Mouse (Mus musculus): ENCODE data around the gene Elk4.

The Elk4 gene

DNA sequence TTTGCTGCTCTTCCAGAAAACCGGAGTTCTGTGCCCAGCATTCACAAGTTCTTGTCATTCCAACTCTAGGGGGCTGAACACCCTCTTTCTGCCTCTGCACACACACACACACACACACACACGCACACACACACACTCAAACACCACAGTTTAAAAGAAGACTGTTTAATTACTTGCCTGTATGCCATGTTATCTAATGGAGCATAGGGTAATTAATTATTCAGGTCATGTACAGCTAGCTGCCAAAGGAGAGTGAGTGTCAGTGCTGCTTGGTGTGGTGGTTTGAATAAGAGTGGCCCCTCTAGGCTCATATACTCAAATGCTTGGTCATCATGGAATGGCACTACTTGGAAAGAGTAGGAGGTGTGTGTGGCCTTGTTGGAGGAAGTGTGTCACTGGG, 23.6 kb upstream of the Elk4 start:
- DNase-seq (ENCODE audit: low spot score in 2 of 2): no peak

DNA sequence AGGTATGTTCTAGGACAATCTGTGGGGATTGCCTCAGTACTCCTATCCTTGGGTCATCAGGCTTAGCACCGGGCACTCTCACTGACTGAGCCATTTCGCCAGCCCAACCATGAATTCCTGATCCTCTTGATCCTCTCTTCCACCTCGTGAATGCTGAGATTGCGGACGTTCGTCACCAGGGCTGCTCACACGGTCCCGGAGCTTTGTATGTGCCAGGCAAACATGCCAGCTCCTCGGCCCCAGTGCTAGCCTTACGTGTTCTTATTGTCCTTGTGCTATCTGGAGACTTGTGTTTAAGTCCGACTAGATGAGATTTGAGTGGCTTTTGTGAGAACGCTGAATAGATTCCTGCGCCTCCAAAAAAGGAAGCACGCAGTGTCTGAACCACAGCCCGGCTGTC, 20.0 kb upstream of the Elk4 start:
- no peak for DNase-seq (ENCODE audit: low spot score in 2 of 2)

DNA sequence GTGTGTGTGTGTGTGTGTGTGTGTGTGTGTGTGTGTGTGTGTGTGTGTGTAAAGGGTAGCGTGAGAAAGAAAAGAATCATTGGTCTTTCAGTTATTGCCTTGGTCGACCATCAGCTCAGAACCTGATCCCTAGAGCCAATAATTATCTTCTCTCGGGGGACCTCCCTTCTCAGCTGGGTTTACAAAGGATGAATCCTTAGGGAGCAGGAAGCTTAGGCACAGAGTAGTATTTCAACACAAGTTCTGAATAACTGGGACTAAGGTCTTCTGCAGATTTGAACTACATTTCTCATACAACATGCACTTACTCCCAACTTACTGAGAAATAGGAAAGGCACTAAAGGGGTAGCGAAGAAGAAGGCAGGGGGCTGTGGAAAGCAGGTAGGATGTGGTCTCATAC, 17.9 kb upstream of the Elk4 start:
- DNase-seq (ENCODE audit: low spot score in 2 of 2): no peak

DNA sequence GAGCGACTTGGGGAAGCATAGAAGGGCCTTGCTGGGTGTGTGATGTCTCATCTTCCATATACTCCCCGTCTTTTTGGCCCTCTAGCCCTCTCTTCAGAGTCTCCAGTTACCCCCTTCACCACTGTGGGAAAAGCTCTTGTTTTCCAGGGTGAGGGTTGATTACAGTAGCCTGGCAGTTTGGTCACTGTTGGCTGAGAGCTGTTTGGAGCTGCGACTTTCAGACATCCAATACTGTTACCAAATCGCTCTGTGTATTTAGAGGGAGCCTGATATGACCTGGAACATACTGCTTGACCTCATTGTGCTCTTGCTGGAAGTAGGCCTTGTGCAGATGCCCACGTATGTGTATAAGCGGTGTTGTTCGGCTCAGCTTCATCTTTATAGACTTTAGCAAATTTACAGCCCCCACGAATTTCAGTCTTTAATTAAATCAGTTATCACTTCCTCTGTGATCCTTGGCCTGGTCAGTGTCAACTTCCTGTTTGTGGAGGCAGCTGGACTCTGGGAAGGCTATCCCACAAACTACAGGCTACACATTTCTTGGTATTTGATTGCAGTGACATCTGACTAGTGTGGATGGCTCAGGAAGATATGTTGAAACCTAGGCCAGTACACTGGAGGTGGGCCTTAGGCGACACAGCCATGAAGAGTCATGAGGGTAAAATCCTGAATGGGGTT, 17.2 kb upstream of the Elk4 start:
- no peak for DNase-seq (ENCODE audit: low spot score in 2 of 2)

DNA sequence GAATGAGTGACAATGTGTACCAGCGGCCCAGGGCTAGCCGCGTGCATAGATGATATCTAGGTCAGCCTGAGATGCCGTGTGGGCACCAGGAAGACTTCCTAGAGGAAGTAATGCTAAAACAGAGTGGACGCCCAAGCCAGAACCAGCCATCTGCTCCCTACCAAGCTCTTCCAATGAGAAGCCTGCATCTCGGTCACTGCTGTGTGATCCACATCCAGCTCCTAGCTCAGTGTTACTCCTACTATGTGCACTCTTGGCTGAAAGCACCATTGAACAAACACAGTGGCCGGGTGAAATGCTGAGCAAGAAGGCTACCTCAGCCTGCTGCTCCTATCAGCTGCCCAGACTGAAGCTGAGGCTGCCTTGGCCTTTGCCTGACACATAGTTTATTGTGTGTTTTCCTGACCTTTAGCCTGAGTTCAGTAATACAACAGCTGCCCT, 14.8 kb upstream of the Elk4 start:
- no peak for DNase-seq (ENCODE audit: low spot score in 2 of 2)

DNA sequence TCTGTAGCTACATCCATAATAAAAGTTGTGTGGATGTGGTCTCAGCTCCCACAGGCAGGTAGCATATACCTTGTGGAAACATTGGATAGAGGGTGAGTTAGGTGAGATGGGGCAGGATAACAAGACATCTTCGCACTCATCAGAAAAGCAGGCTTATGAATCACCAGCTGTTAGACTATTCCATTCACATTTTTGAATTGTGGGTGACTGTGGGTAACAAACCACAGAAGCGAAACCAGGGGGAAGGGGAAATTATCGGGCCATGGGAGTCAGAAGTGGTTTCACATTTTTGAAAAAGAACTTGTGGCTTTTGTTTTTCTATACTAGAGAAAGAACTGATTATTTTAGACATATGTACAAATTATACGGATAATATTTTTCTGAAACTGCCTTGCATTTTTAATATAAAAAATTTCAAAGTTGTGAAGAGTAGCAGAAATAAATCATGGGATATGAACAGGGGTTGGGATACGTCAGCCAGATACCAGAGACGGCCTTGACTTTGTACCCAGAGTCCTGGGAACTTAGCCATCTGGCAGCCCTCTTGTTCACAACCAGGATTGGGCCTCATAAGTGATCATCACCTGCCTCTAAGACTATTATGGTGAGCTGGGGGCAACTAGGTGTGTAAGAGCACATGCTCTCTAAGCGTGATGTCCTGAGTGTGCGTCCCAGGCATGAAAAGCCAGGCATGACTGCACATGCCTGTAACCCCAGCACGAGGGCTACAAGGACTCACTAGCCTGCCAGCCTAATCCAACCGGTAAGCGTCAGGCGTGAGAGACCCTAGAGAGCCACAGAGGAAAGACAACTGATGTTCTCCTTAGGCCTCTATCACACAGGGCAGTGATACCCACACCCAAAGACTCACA, 14.0 kb upstream of the Elk4 start:
- no peak for DNase-seq (ENCODE audit: low spot score in 2 of 2)

DNA sequence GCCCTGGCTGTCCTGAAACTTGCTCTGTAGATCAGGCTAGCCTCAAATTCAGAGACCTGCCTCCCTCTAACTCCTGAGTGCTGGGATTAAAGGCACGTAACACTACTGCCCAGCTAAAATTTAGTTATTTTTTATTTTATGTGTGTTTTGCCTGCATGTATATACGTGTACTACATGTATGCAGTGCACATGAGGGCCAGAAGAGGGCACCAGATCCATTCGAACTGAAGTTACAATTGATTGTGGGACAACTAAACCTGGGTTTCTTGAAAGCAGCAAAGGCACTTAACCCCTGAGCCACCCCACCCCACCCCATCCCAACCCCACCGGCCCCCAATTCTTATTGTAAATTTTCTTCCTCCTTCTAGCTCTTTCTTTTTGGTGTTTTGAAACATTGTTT, 12.3 kb upstream of the Elk4 start:
- DNase-seq (ENCODE audit: low spot score in 2 of 2): peak; percentile 42 to 67

DNA sequence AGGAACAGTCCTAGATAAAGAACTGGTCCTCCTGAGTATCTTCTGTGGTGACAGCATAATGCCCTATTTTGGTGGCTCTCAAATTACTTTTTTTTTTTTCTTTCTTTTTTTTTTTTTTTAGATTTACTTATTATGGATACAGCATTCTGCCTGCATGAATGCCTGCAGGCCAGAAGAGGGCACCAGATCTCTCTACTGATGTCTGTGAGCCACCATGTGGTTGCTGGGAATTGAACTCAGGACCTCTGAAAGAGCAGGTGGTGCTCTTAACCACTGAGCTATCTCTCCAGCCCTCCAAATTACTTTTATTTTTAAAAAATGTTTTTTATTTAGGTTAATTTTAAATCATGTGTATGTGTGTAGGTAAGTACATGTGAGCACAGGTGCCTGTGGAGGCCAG, 6.9 kb upstream of the Elk4 start:
- no peak for DNase-seq (ENCODE audit: low spot score in 2 of 2)

DNA sequence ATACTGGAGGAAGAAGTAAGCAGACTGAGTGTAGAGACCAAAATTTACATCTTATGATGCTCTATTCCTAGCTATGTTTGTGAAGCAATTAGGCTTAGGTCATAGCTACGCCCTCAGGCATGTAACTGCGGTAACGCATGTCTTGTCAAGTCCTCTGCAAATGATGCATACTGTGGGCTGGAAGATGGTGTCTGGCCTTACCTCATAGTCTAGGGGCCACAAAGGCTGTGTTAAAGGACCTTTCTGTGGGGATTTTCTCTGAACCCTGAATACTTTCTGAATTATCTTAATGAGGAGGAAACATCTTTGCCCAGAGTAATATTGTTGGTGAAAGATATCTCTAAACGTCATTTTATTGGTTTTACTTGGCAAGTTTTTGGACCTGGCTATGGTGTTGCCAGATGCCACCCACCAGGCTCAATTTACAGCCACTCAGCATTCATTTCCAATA, 5.5 kb upstream of the Elk4 start:
- no peak for DNase-seq (ENCODE audit: low spot score in 2 of 2)

DNA sequence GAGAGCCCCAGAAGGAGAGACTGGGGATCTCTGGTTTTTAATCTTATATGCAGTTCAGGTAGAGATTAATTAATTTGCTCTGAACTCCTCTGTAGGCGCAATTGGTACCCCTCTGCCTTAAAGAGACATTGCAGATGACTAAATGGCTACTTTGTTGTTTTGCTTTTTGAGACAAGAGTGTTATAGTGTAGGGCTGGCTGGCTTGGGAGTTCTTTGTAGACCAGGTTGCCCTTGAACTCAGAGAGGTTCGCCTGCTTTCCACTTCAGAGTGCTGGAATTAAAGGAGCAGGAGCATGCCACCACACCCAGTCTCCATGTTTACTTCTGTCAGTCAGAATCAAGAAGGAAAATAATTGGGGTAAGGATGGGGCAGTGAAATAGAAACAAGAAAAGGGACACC, 4.3 kb upstream of the Elk4 start:
- DNase-seq (ENCODE audit: low spot score in 2 of 2): no peak

DNA sequence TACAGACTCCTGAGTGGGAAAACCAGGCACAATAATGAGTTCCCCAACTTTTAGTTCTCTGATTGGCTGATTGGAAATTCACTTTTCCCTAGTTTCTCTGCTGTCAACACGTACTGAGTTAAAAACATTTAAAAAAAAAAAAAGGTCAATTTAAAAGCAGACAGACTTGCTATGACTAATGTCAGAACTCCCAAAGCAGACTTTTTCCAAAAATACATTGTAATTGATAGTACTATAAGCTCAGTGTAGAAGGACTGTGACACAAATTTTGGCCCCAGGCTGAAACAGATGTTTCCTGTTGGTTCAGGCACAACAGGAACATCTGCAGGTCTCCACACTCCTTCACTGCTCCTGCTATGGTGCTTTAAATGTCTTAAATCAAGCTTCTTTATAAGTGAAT, 3.6 kb upstream of the Elk4 start:
- no peak for DNase-seq (ENCODE audit: low spot score in 2 of 2)

DNA sequence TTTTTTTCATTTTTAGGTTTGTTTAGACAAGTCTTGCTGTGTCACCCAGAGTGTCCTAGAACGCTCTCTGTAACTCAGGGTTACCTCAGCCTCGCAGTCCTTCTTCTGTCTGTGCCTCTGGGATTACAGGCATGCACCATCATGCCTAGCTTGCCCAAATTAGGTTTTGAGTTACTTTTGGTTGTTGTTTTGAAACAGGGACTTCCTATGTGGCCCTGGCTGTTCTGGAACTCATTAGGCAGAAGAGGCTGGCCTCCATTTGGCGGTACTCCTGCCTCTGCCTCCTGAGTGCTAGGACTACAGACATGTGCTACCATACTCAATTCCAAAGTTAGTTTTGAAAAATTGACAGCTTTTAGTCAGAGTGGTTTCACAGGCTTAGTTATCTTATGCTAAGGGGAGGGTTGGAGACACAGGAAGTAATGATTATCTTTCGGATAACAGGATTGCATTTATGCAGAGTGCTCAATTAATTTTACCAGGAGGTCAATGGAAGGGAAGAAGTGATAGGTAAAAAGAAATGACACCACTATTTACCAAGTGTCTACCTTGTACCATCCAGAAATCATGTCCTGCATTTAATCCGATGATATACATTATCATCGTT, 2.7 kb upstream of the Elk4 start:
- DNase-seq (ENCODE audit: low spot score in 2 of 2): no peak

DNA sequence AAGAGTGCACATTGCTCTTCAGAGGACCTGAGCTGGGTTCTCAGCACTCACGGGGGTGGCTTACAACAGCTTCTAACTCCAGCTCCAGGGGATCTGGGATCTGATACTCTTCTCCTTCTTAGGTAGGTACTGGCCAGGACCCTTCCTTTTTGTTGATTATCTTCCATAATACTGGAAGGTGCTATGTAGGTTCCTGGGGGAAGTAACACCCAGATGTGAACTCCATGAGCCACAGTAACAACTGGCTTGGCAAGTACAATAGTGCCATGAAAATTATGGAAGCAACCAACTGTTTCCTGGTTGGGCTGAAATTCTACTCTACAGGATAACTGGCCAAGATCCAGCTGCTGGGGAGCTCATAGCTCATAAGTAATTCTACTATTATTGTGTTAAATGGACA, 1.9 kb upstream of the Elk4 start:
- no peak for DNase-seq (ENCODE audit: low spot score in 2 of 2)

DNA sequence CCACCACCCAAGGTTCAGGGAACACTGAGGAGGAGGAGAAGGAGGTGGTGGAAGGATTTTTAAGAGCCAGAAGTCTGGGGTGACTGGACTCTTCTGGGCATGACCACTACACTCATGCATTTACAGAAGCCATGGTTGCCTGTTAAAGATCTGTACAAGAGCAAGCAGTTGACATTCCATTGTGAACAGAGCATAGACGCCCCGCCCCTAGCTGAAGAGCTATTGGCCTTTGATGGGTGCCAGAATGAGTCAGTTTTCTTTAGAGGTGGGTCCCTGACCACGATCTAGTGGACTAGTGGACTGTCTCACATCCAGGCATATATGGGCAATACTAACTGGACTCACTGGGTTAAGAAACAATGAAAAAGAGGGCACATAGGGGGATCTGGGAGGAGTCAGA, 1.4 kb upstream of the Elk4 start:
- no peak for DNase-seq (ENCODE audit: low spot score in 2 of 2)

DNA sequence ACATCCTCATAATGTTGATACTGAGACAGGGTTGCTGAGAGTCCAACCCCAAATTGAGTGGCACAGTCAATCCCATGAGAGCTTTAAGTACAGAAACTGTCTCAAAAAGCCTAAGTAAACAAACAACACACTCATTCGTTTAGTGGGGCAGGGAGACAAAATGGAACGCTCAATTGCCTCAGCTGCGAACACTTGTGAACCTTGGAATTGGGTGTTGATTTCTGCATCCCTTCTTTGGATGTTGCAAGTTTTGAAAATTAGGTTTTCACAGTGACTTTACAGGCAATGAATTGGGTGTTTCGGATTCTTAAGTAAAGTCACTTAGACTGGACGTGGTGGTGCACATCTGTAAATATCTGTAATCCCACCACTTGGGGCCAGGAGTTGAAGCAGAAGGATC, 686 bp upstream of the Elk4 start:
- no peak for DNase-seq (ENCODE audit: low spot score in 2 of 2)

DNA sequence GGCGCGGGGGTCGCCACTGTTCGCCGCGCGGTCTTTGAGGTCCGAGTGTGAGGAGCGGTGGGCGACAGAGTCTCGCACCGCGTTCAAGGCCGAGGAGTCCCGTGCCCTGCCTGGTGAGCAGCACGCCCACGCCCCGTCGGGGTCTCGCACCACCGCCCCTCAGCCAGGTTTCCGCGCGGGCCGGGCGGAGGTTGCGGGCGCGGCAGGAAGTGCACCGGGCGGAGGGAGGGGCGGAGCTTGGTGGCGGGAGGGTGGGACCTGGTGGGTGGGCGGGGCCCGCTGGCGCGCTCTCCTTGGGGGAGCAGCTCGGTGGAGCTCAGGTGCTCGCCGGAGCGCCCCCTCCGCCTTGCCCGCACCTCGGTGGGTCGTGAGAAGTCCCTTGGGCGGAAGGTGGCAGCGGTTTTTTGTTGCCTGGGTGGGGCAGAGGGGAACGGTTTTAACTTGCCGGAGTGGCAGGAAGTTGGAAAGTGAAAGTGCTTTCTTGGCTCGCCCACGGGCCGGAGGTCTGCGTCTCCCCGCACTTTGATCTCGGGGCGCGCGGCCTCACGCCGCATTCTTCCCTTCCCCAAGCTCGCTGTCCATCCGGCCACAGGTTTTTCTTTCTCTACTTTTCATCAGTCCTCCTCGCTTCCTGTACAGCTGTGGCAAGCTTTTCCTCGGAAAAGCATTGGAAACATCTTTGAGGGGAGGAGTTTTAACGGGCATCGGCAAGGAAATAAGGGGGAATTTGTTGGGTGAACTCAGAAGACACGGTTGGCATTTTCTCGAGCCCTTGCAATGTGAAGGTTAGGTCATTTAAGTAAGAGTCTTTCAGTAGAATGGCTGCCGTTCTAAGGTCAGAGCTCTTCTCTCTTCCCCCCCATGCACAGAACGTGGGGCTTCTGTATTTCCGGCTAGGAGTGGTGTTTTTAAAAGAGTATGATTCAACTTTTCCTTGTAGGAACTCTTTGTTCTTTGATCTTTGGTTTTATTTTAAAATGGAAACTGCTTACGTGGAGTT, 721 bp downstream of the Elk4 start:
- DNase-seq (ENCODE audit: low spot score in 2 of 2): peak; percentile 56 to 80

DNA sequence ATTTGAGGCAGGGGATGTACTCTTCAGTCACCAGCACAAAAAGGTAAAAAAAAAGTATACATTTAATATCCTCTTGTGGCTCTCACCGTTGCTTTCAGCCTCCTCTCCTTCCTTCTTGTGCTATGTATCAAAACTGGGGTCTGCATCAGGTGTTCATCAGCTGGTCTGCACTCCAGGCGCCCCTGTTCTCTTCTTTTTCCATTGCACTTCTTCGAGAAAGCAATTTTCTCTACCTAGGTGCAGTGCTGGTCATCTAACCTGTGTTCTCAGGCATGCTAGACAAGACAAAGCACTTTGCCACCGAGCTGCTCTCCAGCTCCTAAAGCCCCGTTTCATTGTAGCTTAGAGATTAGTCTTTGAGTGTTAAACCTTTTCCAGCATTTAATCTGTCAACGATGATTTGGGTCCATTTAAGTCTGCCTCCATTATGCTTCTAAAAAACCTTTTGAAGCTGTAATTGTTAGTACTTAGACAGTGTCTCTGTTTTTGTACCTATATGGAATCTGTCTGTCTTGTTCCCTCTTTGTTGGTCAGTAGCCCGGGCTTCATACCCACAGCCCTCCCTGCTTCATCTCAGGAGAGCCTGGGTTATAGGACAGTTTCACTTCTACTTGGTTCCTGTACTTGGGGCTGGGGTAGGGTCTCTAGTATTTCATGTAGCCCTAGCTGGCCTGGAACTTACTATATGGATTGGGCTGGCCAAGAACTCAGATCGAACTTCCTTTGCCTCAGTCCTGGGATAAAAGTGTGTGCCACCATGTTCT, 1.7 kb downstream of the Elk4 start:
- no peak for DNase-seq (ENCODE audit: low spot score in 2 of 2)

DNA sequence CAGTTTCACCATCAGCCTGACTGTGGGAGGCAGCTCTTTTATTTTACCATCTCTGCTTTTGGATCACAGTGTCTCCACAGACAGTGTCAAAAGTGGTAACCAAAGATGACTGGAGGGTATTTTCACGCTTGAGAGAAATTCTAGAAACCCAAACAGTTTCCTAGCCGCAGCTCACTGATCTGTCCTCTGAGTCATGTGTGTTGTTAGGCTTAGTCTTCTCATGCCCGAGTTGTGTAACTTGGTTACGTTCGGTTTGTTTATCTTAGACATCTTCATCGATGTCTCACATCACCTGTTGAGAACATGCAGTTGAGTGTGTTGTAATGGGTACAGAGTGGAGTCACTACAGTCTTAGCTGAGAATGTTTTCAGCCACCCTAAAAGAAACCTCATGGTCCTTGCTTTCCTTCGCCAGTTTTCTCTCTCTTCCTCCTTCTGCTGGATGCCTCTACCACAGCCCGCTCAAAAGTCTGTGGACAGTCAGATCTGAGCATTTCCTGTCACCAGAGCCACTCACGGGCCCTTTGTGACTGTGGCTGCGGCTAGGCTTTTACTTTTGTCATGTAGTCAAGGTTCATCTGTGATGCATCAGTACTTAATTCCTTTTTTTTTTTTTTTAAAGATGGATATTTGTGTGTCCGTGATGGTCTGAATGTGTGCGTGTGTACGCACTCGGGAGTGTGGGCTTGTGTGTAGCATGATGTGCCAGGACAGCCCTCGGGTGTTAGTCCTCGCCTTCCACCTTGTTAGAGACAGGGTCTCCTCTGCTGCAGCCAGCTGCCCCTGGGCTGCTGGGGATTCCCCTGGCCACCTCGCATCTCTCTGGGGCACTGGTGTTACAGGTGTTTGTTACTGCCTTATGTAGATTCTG, 3.5 kb downstream of the Elk4 start:
- no peak for DNase-seq (ENCODE audit: low spot score in 2 of 2)

DNA sequence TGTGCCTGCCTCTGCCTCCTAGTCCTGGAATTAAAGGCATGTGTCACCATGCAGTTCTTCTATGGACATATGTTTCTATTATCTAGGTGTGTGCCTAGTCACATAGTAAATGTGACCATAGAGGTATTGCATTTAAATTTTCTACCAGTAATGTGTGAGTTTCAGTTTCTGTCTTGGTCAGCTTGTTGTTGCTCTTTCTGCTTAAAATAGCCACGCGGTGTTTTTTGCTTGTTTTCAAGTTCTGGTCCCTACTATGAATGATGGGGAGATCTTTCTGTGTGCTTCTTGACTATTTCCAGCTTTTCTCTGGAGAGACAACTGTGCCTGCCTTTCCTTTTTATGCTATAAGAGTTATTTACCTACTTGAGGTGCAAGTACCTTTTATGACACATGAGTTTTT, 4.4 kb downstream of the Elk4 start:
- no peak for DNase-seq (ENCODE audit: low spot score in 2 of 2)

DNA sequence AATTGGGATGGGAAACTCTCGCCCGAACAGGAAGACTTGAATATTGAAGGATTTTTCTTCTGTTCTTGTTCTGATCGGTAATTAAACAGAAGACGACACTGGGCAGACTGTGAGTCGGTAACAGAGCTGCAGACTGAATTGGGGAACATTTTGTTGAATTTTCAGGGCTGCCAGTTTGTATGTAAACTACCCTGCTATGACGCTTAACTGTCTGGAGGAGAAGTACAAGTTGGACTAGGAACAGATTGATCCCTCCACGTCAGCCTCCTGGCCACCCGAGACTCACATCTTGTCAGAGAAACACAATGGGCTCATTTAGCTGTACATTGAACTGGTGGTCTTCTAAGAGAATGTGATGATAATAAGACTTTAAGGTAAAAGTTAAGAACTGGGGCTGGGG, 5.5 kb downstream of the Elk4 start:
- no peak for DNase-seq (ENCODE audit: low spot score in 2 of 2)
